Mouse (Mus musculus) lung, postnatal 0 days (tissue): ENCODE measurements at regions not wholly inside any gene's neighbourhood (a gene's known extent, or its start where the extent isn't known, plus 50 kb on each side); places are given as distances from the start of the nearest gene placed in this dataset.

Experiments used
- CTCF ChIP-seq: IDR thresholded peaks from 2 replicates; pipeline ENCODE4 v1.5.1; 2016; ENCODE audit warnings: antibody characterized with exemption, mild to moderate bottlenecking
- EP300 ChIP-seq: IDR thresholded peaks from 2 replicates; pipeline ENCODE4 v1.6.1; 2016; ENCODE audit warnings: antibody characterized with exemption, mild to moderate bottlenecking, control low read depth

DNA sequence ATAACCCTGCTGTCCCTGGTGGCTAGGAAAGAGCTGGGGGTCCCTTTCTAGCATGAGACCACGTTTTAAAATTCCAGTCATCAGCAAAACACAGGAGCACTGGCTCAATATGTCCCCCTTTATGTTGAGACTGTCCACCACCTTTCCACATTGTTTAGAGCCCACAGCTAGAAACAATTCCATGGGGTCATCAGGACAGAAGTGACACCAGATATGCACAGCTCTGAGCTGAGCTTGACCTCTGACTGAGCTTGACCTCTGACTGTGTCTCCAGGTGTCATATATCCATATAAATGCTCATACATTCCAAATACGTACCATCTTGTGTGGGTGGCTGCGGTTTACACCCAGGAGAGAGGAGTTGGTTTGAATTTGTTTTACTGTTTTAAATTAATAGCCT lies 262.1 kb upstream of the Ppargc1a start:
- TF ChIP-seq CTCF (no peak), EP300 (no peak)
